Mouse (Mus musculus): Measurements from ENCODE around the gene Gbp3.
"Not testable (repeated sequence)": the region's sequence is repeated elsewhere in the genome, so short reads cannot be mapped to it uniquely, and the experiment has no call there.

Gene Gbp3

DNA sequence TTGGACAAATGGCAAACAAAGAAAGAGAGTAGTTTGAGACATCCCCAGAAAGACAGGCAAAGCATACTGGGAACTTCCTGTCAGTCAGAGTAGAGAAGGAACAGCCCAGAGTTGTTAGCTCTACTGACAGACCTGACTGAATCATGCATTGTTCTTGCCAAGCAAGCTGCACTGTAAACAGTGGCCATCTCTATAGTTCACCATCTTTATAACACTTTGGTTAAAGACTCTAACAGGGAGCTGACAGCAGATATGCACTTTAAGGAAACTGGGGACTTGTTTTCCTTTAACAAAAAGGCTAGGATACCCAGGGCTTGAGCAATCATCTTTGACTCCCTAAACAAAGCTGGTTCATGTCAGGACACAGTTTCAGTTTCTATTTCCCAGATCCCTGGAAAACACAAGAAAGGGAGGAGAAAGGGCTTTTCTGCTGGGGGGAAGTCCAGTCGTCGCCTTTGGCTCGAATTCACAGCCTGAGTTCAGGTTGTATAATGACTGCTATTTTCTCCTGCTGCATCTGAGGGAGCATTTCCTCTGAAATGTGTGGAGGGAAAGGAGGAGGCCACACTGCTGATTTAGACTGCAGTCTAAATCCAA, at the start of gene Gbp3:
Gbp3 (plus strand) TSS at position 395 of the 597 bp plus-strand sequence.
- peak; percentile 35 to 85 for DNase-seq (ENCODE audit: inconsistent age in 2 of 2, low spot score in 1 of 2)

DNA sequence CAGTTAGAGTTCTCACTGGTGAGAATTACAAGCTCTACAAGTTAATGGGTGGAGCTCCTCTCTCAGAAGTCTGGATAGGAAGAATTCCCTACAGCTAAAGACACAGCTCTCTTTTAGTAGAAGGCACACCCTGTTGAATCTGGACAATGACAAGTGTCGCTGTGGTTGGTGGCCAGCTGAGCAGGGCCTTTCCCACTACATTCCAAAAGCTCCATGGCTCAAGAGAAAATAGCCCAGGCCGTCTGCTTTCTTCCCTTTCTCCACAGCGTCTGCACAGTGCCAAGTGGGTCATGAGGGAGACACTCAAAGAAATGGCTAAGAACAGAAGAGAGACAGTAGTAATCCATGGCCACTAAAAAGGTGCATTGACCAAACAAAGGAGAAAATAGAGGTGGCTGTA, 31.7 kb upstream of the Gbp3 start:
- DNase-seq (ENCODE audit: inconsistent age in 2 of 2, low spot score in 1 of 2): peak in 1 of 2 experiments; percentile 28

GRCm38 (mm10) chr3:142529597-142529996, 30.2 kb upstream of the Gbp3 start:
- no peak for DNase-seq (ENCODE audit: inconsistent age in 2 of 2, low spot score in 1 of 2)

DNA sequence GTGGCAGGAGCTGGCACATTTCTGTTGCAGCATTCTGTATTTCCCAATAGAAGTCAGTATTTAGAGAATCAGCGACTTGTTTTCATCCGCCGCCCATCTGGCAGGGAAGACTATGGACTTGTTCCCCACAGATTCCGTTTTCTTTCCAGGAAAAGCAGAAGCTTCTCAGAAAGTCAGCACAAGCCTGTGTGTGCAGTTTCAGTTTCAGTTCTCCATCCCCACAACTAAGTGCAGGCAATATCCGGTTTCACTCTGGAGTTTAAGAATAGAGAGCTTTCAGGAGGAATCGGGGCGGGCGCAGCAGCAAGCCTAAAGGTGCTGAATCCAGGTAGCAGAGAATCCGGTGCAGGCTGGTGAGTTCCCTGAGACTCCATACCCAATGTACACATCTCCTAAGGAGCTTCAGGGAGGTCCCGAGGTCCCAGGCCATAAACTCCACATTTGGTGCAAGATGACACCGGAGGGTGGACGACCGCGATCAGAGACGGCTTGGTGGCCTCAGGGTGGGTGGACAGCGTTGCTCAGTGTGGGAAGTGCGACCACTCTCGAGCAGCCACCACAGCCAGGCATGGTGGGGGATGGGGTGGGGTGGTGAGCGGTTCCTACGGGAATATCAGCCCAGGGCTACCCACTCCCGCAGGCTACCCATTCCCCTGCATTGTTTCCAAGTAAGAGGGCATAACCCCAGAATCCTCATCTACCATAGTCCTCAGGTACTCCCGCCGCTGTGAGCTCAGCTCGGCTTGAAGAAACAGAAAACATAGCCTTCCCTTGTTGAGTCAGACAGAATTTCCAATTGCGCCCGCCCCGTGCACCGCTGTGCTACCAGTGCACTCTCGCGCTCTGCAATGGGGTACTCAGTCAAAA, 29.5 kb upstream of the Gbp3 start, which contains the start of gene Gbp7:
Gbp7 (plus strand) TSS at position 256 of the 867 bp plus-strand sequence.
- peak; percentile 58 to 92 for DNase-seq (ENCODE audit: inconsistent age in 2 of 2, low spot score in 1 of 2)

DNA sequence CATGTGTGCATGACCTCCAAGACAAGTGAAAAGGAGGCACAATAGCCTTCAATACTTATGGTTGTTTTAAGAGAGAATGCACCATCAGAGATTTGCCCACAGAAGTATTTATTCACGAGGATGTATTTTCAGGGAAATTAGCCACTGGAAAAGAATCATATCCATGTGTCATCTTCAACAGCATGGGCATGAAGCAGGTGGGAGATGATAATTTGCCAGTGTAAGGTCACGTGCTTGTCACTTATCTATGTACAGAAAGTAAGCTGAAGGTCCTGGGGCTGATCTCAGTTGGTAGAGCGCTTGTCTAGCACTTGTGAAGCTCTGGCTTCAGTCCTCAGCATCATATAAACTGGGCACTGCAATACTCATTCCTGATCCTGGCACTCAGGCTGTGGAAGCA, 28.2 kb upstream of the Gbp3 start:
- DNase-seq (ENCODE audit: inconsistent age in 2 of 2, low spot score in 1 of 2): no peak

GRCm38 (mm10) chr3:142533185-142533584, 26.6 kb upstream of the Gbp3 start:
- DNase-seq (ENCODE audit: inconsistent age in 2 of 2, low spot score in 1 of 2): no peak

DNA sequence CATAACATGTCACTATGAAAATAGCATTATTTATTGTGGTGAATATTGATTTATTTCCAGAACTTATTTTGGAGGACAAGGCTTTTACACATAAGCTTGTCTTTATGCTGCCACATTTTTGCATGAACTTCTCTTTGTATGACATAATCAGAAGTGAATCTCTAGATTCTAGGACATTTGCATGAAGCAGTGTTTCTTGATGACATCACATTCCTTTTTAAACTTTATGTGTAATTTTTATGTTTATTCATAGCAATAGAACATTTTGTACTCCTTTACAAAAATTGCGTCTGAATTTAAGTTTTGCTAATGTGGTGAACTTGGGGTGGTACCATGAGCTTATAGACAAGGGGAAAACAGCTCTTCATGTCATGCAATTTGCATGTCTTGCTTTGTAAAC, 24.2 kb upstream of the Gbp3 start:
- DNase-seq (ENCODE audit: inconsistent age in 2 of 2, low spot score in 1 of 2): no peak

- peak; percentile 42 to 77 for DNase-seq (ENCODE audit: inconsistent age in 2 of 2, low spot score in 1 of 2)
These were observed 18.4 kb upstream of the Gbp3 start for GRCm38 (mm10) chr3:142541391-142541790.

- not testable (repeated sequence) for DNase-seq (ENCODE audit: inconsistent age in 2 of 2, low spot score in 1 of 2)
These were observed 17.1 kb upstream of the Gbp3 start for GRCm38 (mm10) chr3:142542776-142543175.

DNA sequence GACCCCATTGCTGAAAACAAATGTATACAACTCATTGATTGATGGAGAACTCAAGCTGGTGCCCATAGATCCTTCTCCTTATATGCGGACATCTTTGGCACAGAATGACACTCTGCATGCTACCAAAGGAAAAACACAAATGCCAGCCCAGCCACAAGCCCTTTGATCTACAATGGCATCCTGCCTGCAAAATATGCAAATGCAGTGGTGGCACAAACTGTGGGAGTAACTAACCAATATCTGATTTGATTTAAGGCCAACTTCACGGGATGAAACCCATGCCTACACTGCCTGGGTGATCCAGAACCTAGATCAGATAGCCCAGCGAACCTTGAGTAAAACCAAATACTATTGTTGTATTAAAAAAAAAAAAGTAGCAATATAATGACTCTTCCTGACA, 13.1 kb upstream of the Gbp3 start:
- DNase-seq (ENCODE audit: inconsistent age in 2 of 2, low spot score in 1 of 2): peak in 1 of 2 experiments; percentile 30

DNA sequence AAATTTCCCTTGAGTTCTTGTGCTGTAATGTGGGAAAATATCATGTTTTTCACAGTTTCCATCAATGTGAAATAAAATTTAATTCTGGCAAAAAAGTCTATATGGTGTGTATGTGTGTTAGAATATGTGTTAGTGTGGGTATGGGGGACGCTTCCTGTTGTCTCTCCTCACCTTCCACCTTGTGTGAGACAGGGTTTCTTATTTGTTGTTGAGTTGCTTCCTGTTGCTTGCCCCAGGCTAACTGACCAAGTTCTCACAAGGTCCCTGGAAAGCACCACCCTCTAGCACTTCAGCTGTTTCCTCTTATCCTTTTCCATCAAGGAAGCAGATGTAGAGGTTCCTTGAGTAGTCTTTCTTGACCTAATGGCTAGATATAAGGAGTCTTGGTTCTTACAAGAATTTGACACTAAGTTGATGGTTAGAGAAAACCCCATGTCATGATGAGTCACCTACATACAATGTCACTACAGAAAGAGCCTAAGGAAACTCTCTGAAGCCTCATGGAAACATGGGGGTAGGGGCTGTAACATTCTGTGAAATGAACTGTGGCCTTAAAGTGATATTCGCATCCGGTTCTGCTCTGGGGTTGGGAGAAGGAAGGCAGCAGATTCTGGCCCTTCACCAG, 9.7 kb upstream of the Gbp3 start:
- no peak for DNase-seq (ENCODE audit: inconsistent age in 2 of 2, low spot score in 1 of 2)

DNA sequence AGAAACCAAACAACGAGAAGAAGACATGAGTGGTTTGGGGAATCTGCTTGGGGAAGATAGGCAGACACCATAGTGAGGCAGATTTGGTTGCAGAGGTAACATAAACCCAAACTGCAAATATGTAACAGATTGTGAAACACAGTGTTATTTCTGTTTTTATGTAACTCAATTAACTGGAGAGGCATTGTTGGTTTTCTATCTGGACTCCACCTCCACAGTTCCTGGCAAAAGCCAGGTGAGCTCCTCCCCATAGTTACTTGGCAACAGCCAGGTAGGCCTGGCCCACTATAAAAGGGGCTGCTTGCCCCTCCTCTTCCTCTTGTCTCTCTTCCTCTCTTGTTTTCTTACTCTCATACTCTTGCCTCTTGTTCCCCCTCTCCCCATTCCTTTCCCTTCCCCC, 5.2 kb upstream of the Gbp3 start:
- no peak for DNase-seq (ENCODE audit: inconsistent age in 2 of 2, low spot score in 1 of 2)

- DNase-seq (ENCODE audit: inconsistent age in 2 of 2, low spot score in 1 of 2): no peak
These were observed 4.2 kb upstream of the Gbp3 start for GRCm38 (mm10) chr3:142555623-142556022.

DNA sequence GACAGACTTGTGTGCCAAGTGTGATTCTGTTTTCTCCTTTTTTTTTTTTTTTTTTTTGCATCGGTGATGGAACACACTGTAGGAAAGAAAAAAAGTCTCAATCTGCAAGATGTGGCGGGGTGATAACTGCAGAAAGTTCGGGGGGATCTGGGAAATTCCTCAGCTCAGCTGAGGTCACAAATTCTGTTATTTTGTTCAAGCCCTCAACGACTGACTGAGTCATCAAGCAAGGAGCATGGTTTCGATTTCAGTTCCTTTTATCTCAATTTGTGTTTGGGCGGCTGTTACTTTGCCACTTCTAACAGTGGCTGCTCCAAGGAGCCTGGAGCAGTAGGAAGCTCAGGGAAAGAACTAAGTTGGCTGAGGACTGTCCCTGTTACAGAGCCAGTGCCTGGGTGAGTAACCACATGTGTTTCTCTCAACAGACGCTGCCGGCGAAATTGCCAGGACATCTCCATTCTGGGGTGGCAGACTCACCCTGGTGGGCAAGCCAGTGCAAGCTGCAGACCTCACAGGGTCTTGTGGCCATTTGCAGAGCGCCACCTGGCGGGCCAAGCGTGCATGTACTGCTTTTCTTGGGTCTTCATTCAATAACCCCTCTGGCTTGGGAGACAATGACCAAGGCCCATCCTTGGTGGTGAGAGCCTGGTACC, 596 bp downstream of the Gbp3 start:
- DNase-seq (ENCODE audit: inconsistent age in 2 of 2, low spot score in 1 of 2): peak; percentile 90 to 96

GRCm38 (mm10) chr3:142561045-142561646, 1.3 kb downstream of the Gbp3 start:
- no peak for DNase-seq (ENCODE audit: inconsistent age in 2 of 2, low spot score in 1 of 2)

DNA sequence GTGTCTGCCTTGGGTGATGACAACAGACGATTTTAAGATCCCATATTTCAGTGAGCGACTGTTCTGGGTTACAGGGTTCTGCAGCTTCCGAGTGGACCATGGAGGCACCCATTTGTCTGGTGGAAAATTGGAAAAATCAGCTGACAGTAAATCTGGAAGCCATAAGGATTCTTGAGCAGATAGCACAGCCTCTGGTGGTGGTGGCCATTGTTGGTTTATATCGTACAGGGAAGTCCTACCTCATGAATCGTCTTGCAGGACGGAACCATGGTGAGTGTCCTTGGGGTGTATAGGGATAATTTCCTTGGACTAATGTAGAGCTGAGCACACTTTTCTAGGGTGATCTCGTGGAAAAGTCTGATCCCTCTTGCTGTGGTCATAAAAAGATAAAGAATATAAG, 1.8 kb downstream of the Gbp3 start:
- DNase-seq (ENCODE audit: inconsistent age in 2 of 2, low spot score in 1 of 2): no peak

GRCm38 (mm10) chr3:142567490-142567889, 7.7 kb downstream of the Gbp3 start:
- not testable (repeated sequence) for DNase-seq (ENCODE audit: inconsistent age in 2 of 2, low spot score in 1 of 2)

GRCm38 (mm10) chr3:142570738-142571137, 10.9 kb downstream of the Gbp3 start:
- DNase-seq (ENCODE audit: inconsistent age in 2 of 2, low spot score in 1 of 2): no peak

DNA sequence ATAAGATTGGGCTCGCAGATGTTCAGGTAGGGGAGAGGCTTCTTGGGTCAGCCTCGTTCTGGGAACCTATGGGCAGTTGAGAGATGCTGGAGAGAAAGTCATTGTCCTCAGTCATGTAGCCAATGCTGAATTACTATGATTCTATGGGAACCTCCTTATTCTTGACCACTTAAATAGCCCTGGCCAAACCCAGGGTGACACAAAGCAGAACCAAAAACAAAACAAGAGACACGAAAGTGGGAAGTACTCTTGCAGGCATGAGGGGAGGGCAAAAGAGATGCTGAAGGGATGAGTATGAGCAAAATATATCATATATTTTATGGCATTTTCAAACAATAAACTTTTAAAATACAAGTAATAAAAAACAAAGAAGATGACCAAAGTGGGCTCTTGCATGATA, 17.3 kb downstream of the Gbp3 start:
- no peak for DNase-seq (ENCODE audit: inconsistent age in 2 of 2, low spot score in 1 of 2)

DNA sequence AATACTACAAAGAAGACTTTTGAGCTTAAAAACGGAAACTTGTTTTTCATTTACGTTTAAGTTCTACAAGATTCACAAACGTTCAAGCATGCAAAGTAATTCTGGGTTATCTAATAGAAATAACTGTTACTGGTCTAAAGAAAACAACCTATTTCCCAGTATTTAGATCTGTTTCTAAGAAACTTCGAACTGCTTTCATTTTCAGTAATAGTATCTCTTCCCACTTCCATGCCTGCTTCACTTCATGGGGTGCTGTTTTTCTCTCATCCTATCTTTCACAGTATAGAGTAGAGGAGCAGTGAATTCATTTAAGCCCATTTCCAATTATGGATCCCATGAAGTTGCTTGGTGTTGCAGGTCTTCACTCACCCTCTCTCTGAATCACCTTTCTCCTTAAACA, 18.5 kb downstream of the Gbp3 start:
- DNase-seq (ENCODE audit: inconsistent age in 2 of 2, low spot score in 1 of 2): no peak

DNA sequence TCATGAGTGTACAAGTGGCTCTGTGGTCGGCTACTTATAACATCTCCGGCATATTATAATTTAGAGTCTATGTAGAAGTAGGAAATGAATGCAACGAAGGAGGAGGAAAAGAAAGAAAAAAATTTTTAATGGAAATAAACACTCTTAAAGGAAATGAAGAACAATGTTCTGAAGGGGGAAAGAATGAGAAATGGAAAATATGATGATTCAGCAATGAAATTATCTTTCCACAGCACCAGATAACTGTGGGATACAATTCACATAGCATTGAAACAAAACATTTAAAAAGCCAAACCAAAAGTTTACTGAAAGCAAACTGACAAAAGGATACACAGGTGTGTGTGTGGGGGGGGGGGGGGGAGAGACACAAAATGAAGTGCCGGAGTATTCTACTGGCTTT, 23.2 kb downstream of the Gbp3 start:
- DNase-seq (ENCODE audit: inconsistent age in 2 of 2, low spot score in 1 of 2): no peak

All from adrenal gland, adult (tissue).